Mouse (Mus musculus) kidney, adult 9 months (tissue): Measurements from ENCODE around the gene Cxcr5.

Source experiments
- DNase-seq: peaks from one replicate; pipeline ENCODE4 v3.0.0; 2022

Cxcr5 gene

DNA sequence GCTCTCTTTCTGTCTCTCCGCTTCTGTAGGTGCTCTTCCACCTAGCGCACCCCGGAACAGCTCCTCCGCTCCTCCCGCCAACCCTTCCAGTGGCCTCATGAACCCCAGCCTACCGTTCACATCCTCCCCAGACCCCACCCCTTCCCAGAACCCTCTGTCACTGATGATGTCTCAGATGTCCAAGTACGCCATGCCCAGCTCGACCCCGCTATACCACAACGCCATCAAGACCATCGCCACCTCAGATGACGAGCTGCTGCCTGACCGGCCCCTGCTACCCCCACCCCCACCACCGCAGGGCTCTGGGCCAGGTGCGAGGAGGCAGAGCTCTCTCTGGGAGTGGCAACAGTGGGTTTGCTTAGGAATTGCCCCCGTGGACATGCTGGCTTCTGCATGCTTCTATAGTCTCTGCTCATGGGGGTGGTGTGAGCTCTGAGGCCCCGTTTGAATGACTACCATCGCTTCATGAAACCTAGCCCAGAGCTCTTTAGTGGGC lies 53.5 kb downstream of the Cxcr5 start:
- DNase-seq = no peak

DNA sequence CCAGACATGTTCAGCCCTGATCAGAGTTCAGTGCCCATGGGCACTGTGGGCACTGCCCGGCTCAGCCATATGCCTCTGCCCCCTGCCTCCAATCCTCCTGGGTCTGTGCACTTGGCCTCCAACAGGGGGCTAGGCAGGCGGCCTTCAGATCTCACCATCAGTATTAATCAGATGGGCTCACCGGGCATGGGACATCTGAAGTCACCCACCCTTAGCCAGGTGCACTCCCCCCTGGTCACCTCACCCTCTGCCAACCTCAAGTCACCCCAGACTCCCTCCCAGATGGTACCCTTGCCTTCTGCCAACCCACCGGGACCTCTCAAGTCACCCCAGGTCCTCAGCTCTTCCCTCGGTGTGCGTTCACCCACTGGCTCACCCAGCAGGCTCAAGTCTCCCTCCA lies 54.3 kb downstream of the Cxcr5 start:
- DNase-seq = peak; percentile 11

DNA sequence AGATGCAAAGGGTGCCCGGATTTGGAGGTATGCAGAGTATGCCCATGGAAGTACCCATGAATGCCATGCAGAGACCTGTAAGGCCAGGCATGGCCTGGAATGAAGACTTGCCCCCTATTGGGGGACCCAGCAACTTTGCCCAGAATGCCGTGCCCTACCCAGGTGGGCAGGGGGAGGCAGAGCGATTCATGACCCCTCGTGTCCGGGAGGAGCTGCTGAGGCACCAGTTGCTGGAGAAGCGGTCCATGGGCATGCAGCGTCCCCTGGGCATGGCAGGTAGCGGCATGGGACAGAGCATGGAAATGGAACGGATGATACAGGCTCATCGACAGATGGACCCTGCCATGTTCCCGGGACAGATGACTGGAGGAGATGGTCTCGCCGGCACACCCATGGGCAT lies 55.1 kb downstream of the Cxcr5 start:
- no peak for DNase-seq

DNA sequence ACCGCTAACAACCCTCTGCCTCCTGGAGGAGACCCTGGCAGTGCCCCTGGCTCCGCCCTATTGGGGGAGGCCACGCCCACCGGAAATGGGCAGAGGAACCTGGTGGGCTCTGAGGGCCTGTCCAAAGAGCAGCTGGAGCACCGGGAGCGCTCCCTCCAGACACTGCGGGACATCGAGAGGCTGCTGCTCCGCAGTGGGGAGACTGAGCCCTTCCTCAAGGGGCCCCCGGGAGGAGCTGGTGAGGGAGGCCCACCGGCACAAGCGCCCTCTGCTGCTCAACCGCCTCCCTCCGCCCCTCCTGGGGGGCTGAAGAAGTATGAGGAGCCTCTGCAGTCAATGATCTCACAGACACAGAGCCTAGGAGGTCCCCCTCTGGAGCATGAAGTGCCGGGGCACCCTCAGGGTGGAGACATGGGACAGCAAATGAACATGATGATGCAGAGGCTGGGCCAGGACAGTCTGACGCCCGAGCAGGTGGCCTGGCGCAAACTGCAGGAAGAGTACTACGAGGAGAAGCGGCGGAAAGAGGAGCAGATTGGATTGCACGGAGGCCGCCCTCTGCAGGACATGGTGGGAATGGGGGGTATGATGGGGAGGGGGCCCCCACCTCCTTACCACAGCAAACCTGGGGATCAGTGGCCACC lies 55.7 kb downstream of the Cxcr5 start:
- peak; percentile 11 for DNase-seq

DNA sequence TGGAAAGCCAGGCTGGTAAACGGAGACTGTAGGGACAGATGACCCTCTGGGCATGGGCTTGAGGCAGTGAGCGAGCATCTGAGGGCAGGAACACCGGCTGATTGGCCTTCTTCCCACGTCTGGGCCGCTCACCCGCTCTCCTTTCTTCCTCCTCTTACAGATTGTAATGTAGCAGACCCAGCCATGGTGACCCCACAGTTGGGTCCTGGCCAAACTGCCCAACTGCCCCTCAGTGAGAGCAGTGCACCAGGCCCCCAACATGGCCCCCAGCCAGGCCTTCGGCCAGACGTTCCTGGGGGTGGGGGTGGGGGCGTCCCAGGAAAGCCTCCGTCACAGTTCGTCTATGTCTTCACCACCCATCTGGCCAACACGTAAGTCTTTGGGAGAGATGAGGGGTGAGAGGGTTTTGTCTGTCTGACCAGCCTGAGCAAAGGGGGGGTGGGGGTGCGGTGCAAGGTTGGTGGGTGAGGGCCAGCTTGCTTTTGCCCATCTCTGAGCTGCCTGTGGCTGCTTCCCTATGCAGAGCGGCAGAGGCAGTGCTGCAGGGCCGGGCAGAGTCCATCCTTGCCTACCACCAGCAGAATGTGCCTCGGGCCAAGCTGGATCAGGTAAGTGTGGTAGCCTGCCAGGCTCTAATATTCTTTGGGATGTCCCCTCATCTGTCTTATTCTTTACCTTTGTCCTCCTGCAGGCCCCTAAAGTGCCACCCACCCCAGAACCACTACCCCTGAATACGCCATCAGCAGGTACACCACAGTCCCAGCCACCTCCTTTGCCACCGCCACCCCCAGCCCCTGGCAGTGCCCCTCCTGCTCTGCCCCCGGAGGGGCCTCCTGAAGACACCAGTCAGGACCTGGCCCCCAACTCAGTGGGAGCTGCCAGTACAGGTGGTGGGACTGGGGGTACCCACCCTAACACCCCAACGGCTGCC lies 56.5 kb downstream of the Cxcr5 start:
- DNase-seq = peak; percentile 36

DNA sequence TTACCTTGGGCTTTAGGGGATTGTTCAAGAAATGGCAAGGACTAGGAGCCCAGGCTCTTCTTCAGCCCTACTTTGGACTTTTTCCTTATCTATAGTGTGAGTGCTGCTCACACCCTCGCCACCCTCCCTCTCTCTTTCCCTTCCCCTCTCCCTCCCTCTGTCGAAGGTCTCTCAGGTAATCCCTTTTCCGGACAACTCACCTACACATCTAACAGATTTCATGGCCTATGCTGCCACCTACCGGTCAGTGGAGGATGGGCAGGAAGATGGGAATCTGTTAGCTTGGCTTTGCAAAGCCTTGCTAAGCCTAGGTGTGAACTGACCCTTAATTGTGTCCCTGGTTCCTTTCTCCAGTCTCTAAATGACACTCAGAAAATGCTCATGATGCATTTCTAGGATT lies 59.7 kb downstream of the Cxcr5 start:
- peak; percentile 93 for DNase-seq

DNA sequence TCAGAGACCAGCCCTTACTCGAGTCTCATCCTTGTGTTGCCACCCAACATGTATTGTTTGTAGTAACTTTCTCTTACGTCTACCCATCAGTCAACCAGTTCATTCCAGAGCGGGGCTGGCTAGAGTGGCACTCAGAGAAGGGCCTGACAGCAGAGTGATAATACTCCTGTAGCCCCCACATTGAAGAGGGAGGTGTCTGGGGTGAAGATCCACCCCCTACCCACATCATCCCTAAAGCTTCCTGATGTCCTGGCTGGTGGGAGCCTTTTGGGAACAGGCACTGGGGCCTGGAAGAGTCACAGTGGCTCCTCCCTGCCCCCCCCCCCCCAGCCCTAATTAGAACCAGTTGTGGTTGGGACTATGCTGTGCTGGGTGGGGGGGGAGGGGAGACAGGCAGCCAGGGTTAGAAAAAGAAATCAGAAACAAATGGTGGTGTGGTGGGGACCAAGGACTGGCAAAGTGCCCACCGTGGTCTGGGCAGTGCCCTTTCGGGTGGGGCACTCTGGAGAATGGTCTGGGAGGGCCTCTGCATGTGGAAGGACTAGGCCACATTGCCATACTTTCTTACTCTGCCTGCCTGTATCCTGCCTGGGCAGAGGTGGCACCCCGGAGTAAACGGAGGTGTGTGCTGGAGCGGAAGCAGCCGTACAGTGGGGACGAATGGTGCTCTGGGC lies 60.3 kb downstream of the Cxcr5 start:
- no peak for DNase-seq

DNA sequence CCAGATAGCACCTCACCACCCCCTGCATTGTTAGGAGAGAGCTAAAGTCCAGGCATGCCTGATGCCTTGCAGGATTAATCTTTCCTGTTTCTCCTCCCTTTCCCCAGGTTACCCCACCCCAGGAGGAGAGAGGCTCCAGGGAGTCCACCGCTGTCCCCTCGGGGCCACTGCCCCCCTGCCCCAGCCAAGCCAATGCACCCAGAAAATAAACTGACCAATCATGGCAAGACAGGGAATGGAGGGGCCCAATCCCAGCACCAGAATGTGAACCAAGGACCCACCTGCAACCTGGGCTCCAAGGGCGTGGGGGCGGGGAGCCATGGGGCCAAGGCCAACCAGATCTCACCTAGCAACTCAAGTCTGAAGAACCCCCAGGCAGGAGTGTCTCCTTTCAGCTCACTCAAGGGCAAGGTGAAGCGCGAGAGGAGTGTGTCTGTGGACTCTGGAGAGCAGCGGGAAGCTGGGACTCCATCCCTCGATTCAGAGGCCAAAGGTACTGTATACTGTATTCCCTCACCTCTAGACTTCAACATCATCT lies 61.0 kb downstream of the Cxcr5 start:
- peak; percentile 23 for DNase-seq

DNA sequence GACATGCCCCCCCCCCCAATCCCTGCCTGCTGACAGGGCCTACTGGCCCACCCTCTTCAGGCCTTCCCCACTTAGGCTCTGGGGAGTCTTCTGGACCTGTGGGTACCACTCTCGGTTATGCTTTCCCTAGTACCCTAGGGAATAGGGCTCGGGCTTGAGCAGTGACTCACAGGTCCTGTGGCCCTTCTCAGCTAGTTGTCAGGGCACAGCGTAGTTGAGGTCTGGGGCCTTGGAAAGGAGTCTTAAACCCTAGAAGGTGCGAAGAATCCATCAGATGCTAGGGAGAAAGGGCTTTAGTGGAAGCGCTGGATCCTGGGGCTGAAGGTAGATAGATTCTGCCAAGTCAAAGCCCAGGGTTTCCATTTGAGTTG lies 61.5 kb downstream of the Cxcr5 start:
- peak; percentile 14 for DNase-seq

DNA sequence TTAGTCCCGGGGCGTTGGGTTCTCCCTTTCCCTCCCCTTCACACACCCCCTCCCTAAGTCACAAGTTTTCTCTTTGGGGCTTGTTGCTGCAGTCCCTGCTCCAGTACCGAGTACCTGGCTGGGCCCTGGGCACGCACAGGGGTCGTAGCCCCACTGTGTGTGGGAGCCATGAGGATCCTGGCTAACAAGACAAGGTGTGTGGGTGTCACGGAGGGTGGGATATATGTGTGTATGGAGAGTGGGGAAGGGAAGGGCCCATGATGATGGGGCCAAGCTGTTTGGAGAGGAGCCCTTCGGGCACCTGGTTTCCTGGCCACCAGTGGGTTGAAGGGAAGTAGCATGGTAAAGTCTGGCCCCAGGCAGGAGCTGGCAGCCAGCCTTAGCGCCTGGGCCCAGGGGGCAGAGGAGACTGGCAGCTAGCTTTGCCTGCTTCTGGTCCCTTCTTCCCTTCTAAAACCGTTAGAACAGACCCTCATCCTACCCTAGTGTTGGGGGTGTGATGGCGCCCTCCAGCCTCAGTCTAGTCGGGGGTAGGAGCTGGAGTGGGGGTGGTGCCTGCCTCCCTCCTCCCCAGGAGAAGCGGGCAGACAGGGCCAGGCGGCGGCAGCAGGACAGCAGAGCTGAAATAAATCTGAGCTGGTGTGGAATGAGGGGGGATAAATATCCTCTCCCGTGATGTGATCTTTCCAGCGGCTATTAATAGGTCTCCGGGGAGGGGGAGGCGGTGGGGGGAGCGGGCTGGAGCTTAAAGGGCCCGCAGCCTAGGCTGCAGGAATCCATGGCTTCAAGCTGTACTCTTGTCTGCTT lies 62.1 kb downstream of the Cxcr5 start:
- peak; percentile 38 for DNase-seq

DNA sequence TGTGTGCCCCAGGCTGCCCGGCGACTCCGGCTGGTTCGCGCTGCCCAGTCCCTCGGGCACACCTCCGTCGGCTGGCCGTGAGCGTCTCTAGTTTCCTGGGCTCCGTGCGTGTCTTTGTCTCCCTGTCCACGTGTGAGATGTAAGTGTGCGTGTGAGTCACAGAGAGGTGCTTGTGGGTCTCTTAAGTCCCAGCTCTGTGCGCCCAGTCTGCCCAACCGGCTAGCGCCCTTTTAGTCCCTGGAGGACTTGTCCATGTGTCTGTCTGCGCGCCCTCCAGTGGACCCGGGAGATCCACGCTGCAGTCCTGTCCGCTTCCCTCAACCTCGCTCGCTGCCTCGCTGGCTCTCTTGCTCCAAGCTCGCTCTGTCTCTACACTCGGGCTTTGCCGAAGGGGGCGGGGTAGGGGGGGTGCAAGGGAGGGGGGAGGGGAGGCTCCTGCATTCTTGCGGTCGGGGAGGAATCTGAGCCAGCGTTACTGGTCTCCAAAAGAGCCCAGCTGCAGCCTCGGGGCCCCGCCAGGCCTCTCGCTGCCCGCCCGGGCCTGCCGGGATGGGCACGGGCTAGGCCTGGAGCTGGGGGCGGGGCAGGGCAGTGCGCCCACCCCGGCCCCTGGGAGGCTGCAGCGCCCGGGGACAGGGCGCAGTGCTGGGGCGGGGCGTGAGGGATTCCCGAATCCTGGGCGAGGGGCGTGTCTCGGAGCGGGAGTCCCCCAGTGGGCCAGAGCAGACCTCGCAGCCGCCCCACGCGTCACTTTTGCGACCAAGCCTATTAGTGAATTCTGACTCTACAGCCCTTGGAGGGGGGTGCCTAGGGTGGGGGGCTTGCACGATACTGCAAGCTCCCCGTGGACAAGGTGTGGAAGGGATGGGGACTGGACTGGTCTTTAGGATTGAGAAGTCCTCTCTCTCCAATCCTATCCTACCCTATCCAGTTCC lies 63.0 kb downstream of the Cxcr5 start:
- peak; percentile 82 for DNase-seq

DNA sequence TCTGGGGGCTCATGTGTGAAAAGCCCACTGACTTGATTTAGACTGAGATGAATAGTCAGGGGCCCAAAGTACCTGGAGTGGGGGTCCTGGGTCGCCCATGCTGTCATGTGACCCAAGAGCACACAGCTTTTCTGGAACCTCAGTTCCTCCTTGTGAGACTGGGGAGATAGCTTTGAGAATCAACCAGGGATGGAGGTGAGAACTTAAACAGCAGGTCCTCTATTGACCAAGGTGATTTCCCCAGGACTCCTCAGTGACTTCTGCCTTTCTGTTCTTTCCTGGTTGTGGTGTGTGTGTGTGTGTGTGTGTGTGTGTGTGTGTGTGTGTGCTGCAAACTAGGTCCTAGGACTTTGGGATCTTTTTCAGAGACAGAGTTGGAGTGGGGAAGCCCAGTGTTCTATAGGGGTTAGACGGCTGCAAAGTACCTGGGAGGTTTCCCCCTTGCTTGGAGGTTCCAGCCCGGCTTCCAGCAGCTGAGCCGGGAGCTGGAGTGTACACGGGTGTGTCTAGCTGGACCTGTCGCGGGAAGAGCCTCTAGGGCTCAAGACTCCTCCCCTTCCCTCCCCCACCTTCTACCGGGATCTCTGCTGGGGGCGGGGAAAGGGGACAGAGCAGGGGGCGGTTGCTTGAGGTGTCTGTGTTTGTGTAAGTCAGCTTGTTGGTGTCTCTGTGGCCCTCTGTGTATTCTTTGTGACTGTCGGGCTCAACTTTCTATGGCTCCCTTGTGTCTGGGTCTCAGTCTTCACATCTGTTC lies 63.9 kb downstream of the Cxcr5 start:
- peak; percentile 68 for DNase-seq

DNA sequence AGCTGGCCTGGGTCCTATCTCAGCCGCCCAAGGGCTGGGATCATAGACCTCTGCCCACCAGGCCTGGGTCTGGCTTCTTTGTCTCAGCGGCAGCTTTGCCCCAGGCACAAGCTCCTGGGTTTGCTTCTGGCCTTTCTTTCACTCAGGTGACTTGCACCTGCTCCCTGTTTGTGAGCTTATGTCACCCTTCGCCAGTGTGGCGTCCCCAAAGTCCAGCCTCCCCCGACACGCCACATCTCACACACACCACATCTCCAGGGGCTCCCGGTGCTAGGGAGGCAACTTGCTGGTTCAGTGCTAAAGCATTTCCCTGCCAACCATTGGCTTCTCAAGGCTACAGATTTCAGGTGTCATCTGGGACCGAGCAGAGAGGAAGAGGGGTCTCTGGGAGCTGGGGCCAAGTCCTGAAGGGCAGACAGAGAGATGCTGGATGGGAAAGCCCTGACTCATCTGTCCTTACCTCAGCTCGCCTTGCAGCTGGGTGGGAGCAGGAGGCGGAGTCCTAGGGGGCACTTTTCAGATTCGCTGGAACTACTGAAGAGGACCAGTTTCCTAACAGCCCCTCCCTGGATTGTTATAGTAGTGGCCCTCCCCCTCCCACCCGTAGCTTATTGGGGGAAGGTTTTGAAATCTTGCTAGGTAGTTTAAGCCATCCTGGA lies 64.7 kb downstream of the Cxcr5 start:
- no peak for DNase-seq

DNA sequence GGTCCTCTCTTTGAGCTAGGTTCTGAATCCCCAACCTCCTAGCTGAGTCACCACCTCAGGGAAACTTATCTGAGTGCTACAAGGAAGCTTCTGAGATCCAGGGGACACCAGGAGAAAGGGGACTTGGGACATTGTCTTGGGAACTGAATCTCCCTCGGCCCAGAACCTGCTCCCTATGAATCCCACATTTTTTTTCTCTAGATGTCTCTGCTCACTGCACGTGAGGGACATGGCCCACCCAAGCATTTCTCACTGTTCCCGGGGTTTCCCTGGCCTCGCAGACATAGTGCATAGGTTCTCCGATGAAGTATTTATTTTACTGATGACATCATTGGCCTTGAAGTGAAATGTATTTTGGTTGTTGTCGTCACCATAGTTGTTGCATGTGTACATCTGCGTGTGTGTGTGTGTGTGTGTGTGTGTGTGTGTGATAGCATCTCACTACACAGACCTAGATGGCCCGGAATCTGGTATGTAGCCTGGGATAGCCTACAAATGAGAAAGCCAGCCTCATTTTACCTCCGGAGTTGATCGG lies 65.8 kb downstream of the Cxcr5 start:
- DNase-seq = peak; percentile 8

DNA sequence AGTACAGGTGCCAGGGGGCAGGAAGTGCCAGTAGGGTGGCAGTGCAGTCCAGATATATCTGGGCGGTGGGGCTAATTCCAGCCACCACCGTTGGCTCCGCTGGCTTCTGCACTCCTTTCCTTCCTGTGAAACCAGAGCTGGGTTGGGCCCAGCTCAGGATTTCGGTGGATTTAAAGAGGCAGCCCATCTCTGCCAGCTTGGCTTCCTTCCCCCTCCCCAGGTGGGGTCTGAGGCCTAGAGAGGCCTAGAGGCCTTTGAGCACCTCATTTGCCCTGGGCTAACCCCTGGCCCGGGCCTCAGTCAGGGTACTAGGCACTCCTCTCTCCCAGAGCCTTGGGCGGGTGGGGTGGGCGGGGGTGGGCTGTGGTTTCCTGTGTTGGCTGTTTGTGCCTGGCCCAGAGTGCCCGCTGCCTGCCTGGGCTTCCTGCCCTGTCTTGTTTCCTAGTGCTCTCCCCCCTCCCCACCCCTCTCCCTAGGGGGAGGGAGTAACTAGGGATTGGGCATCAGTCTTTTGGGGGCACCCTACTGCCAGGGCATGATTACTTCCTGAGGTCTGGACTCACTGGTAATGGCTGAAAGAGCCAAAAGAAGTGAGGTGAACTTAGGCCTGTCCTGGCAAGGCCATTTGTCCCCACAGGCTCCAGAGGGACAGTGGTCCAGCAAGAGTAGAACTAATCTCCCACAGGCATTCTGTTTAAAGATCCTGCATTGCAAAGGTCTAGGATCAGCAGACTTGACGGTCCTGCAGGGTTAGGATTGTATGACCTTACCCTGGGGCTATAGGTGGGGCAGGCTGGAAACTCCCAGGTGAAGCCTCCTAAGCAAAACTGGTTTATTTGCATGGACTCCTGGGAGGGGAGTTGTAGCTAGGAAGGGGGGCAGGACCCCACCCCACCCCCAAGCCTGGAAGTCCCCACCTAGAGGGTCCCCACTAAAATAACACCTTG lies 66.5 kb downstream of the Cxcr5 start:
- DNase-seq = peak; percentile 31

DNA sequence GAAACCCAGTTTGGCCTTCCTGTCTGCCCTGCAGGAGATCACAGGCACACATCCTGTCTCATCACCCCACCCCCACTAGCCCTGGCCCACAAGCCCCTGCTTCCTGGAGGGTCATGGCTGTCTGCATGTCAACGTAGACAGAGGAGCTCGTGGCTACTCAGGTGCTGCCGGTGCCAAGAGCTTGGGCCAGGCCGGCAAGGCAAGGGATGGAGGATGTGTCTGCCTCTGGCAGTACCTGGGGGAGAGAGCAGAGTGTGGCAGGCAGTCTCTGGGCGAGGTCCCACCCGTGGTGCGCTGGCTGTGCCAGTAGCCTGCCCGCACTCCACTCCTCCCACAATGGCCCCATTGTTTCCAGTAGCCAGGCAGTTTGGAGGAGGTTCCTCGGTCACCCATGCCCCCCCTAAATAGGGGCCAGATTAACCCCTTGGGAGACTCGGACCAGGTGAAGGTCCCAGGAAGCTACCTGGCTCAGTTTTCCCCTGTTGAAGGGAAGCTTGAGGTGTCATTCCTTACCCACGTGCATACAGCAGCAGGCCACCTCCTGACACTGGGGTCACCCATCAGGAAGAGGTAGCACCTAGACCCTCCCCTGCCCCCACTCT lies 67.3 kb downstream of the Cxcr5 start:
- no peak for DNase-seq

DNA sequence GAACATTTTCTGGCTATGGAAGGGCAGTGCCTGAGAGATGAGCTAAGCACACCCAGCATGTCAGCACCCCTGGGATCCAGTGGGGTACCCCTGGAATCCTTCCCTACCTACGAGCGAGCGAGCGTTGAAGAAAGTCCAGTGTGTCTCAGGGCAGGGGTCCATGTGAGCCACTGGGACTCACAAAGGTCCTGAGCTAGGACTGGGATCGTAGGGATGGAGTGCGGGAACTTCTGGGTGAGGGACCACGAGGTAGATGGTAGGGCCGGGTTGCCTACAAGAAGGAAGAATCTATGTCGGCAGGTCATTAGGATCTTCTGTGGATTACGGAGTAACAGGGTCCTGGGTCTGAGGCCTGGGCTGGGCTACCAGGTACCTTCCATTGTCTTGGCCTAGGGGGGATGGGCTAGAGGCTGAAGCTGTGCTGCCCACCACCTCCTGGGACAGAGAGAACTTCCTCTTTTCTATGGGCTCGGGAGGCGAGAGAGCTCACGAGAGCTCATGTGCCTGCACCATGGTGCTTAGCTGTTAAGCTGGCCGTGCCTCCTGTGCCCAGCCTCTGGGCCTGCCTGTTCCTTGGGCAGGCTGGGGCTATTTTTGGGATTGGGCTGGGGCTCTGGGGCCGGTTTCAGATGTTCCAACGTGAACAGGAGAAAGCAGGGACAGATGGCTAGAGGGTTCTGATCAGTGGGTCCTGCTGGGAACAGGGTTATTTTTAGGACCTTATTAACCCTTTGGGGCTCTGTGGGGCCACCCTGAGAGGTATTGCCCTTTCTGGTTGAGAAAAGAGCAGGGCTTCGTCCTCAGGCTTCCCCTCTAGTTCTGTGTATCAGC lies 68.8 kb downstream of the Cxcr5 start:
- DNase-seq = peak; percentile 13
